Mouse (Mus musculus) gastrocnemius, adult 18-20 months (tissue): ENCODE measurements at regions not wholly inside any gene's neighbourhood (a gene's known extent, or its start where the extent isn't known, plus 50 kb on each side); places are given as distances from the start of the nearest gene placed in this dataset.

ENCODE experiments used
- DNase-seq: peaks from one replicate; pipeline ENCODE4 v3.0.0; 2021; ENCODE audit warnings: low spot score

DNA sequence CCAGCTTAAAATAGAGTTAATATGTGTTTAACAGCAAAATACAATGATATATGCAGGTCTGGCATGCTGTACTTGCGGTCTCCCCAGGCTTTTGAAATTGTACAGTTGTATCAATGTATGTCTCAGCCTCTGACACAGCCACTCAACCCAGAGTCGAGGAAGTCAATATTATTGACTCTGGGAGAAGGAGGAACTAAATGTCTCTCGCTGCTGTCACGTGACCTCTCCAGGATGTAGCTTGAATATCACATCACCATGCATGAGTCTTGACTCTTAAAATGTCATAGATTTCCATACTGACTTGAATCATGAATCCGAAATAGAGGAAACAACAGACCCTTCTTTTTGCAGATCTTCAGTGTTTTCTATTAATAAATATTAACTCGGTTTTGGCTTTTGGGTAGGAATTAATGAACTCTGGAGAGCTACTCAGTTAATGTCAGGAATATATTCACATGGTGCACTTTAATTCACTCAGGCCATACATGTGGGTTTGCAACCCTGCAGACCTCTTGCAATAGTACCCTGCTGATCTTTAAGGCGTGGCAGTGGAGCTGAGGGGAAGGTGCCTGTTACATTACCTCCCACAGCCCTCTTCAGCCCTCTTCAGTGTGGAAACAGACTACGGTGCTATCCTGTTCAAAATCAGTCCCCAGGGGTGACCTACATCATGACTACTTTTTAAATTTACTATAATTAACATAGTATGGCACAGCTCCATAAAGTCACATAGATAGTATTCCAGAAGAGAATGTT lies 102.7 kb upstream of the Foxn2 start:
- no peak for DNase-seq

DNA sequence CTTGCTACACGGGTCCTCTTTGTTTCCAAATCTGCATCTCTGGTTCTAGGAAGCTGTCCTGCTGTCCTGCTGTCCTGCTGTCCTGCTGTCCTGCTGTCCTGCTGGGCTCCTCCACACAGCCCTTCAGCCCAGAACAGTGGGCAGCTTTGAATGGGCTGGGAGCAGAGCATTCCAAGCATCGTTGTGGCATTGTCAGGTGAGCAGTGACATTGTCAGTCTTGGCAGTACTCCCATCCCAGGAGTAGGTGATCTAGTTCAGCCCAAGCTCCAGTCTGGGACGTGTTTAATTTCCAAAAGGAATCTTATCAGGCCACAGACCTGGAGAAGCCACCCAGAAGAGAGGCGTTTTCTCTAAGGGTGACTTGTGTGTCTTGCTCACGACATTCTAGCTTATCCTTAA lies 99.4 kb upstream of the Foxn2 start:
- no peak for DNase-seq

DNA sequence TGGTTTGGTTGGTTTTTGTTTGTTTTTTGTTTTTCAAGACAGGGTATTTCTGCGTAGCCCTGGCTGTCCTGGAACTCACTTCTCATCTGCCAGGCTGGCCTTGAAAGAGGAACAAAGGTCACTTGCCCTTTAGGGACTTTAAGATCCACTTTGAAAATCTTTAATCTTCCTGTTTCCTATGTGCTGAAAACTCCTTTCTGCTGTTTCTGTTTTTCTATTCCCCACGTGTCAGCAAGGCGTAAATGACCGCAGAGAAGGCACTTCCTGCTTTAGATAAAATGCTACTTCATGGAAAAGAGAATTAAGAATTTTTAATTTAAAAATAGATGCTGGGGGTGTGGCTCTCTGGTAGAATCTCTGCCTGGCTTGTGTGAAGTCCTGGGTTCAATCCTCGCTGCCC lies 98.9 kb upstream of the Foxn2 start:
- DNase-seq = no peak

DNA sequence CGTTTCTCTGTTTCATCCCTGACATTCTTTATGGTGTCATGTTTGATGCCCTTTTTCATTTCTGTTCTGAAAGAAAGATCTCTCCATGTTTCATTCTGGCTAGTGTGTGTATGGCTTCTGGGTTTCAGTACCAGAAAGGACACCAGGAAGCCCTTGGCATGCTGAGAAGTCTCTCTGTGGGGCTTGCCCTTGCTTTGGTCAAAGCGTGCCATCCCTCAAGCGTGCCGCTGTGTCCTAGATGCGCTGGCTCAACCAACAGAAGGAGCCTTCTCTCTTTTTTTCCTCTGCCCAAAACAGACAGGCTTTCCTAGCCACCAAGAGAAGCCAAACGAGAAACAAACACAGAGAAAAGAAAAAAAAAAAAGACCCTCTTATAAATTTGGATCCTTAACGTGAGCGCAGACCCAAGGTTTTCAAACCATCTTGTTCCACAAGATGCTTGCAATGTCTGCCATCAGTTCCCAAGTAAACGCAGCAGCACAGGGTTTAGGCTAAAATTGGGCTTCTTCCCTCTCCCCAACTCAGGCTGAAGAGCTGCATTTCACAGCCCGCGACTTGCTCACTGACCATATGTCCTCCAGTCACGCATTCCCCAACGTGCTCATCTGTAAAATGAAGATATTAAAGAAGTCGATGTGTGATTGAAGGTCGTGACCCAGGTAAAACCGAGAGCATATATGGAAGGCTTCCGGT lies 97.3 kb upstream of the Foxn2 start:
- no peak for DNase-seq

DNA sequence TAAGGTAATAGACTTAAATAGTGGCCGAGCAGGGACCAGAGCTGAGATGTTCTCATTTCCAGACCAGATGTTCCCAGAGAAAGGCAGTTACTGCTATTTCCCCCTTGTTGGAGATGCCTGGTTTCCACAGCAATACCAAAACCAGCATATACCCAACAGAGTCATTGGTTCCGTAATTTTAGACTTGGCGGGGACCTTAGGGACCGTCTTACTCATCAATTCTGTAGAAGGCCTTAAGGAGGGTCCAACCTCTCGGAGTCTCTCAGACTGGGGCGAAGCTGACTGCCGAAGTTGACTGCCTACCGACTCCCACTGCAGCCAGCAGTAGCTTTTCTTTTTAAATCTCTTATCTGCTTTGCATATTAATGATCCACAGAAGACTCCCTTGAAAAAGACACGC lies 95.1 kb upstream of the Foxn2 start:
- DNase-seq = no peak

DNA sequence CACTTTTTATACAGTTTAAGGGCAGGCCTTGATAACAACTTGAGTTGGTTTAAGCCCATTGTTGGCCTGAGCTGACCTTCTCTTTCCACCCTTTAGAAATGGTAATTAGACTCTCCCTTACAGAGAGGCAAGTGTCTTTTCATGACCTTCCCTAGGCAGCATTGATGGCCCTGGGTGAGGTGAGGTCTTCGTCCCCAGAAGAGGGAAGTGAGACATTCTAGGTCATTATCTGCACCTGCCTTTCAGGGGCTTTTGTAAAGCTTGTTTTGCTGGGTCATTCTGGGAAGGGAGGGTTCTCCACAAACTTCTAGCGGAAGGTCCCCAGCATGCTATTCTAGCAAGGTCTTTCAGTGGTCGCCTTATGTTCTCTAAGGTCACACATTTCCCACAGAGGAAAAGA lies 93.6 kb upstream of the Foxn2 start:
- DNase-seq = no peak

DNA sequence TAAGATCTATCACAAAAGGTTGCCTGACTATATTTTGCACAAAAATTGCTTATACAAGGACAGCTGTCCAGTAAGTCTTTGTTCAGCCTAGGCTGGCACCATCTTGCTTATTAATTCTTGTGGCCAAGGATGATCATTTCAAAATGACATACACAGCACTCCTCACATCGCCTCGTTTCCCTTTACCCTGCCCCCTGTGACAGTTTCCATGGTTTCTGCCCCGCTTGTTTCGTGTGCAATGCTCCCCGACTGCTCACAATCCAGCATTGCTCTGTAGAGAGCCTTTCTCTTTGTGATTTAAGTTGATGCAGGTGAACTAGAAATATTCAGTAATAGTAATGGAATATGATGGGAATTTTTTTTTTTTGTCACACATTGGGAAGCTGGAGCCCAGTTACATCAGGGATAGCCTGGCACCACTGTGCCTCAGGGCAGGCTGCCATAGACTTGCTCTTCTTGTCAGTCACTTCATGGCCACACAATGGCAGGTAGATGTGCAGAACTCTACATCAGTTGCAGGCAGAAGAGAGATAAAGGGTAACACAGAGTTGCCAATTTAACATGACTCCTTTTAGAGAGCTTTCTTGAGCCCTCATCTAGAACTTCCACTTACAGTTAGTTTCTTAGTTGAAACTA lies 90.6 kb upstream of the Foxn2 start:
- DNase-seq = no peak

DNA sequence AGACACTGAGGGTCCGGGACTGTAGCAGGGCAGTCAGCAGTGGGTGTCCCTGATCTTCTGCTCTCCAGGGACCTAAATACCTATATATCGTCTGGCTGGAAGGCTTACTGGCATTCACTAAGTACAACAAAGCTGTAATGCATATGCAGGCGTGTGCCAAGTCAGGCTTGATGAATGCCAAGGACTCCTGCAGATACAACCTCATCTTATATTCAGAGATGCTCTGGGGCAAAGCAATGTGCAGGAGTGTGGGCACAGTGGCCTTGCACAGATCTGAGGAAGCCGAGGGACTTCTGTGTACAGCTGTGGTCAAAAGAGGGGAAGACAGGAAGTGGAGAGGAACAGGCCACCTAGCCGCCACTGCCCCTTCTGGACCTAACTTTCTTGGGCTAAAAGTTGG lies 89.5 kb upstream of the Foxn2 start:
- no peak for DNase-seq

DNA sequence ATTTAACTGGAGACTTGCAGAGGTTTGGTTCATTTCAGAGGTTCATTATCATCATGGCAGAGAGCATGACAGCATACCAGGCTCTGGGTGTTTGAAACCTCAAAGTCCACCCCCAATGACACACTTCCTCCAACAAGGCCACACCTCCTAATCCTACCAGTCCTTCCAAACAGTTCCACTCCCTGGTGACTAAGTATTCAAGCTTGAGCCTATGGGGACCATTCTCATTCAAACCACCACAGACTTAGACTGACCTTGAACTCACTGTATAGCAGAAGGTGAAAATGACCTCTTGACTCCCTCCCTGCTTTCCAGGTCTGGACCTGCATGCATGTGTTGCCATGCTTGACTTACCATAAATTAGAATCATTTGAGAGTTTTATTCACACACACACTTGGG lies 87.6 kb upstream of the Foxn2 start:
- DNase-seq = no peak

DNA sequence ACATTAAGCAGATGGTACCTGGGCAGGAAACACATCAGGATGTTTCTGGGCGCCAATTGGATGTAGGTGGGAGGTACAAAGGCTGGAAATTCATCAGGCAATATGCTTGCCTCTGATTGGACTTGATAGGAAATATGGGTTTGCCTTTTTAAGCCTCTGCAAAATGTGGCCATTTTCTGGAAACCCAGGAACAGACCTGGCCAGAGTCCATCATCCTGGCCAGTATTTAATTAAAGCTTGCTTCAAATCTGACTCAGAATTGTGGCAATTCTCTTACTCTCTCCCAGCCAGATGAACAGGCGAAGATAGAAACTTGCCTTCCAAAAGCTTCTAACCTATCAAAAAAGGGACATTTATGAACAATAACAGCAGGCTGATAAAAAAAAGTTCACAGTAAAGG lies 79.3 kb upstream of the Foxn2 start:
- no peak for DNase-seq

DNA sequence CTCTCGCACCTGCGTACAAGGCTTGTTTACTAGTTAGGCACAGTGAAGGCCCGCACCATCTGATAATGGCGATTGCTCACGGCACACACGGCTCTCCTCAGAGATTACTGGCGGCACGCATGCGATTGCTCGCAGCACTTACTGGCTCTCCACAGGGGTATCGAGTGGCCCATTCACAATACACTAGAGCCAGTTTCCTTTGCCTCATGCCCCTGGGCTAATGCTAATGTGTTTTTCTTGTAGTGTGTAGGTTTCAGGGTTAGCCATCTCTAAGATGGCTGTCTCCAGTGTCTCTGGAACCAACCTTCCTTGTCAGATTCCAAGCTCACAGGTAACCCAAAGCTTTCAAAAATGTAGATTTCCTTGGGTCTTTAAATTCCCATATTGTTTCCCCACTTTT lies 78.1 kb upstream of the Foxn2 start:
- no peak for DNase-seq

DNA sequence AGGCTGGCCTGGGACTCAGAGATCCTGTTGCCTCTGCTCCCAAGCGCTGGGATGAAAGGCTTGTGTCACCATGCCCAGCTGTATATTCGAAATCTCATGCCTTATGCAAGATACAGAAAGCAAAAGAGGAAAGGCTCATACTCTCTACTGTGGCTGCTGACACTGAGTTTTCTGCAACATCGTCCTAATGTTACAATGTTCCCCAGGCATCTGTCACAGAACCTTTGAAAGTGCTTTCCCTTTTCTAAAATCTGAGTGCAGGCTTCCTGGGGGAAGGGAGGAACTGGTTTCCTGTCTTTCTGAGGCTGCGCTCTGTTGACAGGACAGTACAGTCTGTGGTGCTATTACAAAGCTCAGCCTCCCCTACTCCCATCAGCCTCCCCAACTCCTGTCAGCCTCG lies 72.6 kb upstream of the Foxn2 start:
- no peak for DNase-seq

DNA sequence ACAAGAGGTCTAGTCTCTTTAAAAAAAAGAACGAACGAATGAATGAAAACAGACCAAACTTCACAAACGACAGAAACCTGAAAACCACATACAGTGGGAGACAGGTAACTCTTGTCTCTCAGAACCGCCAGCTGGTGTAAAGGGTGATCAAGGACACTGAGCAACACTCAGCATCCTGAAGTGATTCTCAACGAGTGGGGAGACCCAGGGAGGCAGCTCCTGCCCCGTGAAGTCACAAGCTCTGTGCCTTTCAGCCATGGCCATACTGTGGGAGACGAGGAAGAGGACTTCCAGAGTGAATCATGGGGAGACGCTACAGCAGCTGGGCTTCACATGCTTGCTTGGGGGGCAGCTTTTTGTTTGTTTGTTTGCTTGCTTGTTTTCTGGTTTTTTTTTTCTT lies 70.5 kb upstream of the Foxn2 start:
- DNase-seq = no peak

DNA sequence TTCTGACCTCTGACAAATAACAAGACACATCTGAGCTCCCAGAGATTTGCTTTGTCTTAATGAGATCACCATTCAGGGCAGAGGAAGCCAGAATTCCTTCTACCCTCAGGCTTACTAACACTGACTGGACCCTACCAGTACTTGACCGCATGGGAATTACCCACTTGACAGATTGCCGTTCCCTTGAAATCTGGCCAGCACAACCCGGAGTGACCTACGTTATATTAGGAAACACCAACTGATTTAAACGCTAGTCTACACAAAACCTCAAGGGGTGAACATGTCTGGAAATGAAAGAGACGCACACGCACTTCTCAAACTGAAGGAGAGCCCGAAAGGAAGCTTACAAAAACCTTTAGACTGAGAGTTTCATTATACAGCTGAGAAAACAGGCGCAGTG lies 69.8 kb upstream of the Foxn2 start:
- DNase-seq = peak; percentile 49

DNA sequence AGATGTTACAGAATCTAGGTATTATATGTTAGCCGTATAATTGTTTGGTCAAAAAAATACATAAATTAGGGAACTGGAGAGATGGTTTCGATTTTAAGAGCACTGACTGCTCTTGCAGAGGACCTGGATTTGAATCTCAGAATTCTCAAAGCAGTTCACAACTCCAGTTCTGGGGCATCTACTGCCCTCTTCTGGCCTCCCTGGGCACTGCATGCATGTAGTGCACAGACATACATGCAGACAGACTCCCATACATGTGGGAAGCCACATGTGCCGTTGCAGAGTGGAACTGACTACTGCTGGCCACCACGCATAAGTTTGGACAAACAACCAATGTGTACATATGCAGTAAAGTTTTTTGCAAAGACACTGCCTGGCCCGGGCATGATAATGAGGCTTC lies 62.0 kb upstream of the Foxn2 start:
- no peak for DNase-seq

DNA sequence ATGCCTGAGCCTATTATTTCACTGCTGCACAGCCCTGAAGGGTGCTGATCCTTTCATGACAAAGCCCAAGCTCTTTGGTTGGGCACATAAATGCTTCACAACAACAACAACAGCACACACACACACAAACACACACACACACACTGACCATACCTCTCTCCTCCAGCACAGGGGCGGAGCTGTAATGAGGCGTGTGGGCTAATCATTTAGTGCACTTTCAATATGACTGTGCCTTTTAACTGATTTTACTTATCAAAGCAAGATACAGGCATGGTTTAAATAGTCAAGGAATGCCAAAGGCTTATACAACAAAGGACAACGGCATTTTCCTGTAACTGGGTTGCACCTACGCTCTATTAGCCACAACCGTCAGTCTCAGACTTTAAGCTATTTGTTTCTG lies 61.1 kb upstream of the Foxn2 start:
- no peak for DNase-seq

DNA sequence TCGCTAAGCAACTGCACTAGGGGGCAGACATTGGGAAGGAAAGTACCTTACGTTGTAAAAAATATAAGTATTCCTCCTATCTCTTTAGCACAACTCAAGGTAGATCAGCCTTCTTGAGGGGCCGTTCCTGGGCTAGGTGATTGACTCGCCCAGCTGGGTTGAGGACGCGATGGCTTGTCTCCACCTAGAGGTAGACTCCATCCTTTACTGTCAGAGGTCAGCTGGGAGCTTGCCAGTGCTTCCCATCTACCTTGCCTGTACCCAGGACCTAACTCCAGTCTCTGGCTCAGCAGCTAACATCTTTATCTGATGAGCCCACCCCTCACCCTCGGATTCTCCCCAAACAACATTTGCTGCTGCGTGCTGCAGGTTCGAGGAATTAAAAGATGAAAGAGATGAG lies 59.4 kb upstream of the Foxn2 start:
- DNase-seq = peak; percentile 22

DNA sequence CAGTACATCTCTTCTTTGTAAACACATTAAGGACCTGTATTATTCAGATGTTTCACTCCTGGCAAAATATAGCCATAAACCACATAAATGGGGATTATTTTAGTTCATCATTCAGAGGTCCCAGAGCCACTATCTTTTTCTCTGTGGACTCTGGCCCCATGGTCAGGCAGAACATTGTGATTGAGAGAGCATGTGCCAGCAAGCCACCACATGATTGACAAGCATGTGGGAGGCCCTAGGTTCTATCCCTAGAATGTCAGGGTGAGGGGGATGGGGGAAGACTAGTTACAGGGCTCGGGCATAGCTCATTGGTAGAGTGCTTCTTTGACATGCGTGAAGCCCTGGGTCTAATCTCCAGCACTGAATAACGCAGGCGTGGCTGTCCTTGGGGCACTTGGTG lies 57.1 kb upstream of the Foxn2 start:
- DNase-seq = no peak

DNA sequence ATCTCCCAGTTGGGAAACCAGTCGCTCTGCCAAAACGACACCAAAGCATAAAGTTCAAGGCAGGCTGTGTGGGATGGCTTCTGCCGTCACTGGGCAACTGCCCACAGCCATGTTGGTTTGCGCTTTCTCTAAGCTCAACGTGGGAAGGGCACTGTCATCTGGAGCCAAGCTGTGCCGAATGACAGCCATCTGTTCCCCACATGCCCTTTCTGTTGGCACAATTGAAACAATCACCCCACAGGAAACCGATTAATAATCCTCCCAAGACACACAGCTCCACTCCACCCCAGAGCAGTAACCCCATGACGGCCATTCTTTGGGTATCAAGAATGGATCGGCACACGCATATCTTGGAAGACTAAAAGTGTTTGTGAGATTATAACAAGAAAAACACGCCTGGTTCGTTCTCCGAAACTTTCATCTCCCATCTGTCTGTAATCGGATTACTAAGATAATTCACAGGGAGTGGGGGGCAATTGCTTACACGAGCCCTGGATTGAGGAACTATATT lies 52.0 kb upstream of the Foxn2 start:
- no peak for DNase-seq

DNA sequence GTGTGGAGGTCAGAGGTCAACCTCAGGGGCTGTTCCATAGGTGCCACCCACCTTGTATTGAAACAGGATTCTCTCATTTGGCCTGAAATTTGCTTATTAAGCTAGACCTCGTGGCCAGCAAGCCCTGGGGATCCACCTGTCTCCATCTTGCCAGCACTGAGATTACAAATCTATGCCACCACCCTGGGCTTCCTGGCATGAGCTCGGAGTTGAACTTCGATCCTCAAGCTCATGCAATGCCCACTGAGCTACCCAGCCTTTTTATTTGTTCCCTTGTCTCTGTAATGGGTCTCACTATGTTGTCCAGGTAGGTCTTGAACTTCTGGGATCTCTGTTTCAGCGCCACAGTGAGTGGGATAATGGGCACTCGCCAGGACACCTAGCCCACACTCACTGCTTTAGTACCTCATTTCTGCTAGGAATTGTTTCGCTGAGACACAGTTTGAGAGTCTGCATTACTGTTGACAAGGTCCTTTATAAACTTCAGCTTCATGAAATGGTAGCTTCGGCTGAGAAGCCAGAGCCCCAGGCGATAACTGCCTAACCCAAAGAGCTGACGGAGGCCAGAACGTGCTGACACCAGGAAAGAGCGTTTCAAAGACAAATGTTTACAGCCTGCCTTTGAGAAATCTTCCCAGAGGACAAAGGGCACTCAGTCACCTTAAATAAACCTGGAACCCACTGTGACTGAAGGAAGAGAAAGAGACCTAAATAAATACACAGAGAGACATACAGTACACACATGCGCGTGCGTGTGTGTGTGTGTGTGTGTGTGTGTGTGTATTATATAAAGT lies 50.6 kb upstream of the Foxn2 start:
- no peak for DNase-seq
